Mouse (Mus musculus) CD4-positive, CD25-positive, alpha-beta regulatory T cell, adult 4 months (primary cell): Measurements from ENCODE around the gene Cd79a. TPM values are rescaled to one million over a fixed set of nuclear protein-coding genes. Genes with fewer than 3 reads are reported as not detected.

Experiments
- ATAC-seq: one replicate; pipeline ENCODE4 v1.8.0; 2017
- polyA plus RNA-seq, 2 experiments: library from polyadenylated mRNA; unstranded; fragments of 100-300 nt; shearing (Covaris generic); gene quantifications; one replicate each; pipeline ENCODE4 v1.2.1; 2017

Gene Cd79a
- polyA plus RNA-seq: 10 to 100 TPM in 1 of 2 experiments, 1 to 10 TPM in 1; 2.2 to 28.9 TPM

- no peak for ATAC-seq
These were observed at the start of gene Cd79a for GRCm38 (mm10) chr7:24897224-24897623. Cd79a (plus strand) TSS chr7:24897381.

GRCm38 (mm10) chr7:24850162-24850561 lies 47.0 kb upstream of the Cd79a start:
- ATAC-seq: no peak

GRCm38 (mm10) chr7:24850899-24851303 lies 46.3 kb upstream of the Cd79a start:
- ATAC-seq: no peak

DNA sequence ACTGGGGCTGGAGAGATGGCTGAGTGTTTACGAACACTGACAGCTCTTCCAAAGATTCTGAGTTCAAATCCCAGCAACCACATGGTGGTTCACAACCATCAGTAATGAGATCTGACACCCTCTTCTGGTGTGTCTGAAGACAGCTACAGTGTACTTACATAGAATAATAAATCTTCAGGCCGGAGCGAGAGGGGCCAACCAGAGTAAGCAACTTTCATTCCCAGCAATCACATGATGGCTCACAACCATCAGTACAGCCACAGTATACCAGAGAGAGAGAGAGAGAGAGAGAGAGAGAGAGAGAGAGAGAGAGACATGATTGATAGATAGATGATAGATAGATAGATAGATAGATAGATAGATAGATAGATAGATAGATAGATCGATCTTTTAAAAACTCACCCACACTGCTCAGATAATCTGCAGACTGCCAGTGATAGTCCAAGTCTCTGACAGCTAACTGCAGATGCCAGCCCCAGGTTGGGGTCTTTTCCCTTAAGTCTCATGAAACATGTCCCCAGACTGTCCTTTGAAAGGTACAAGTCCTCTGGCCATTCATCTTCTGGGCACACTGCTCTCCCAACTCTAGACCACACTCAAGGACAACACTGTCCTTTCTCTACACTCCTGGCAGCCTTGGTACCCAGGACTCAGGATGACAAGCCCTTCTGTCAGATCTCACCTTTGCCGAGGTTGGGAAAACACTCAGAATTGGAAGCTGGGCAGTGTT lies 45.4 kb upstream of the Cd79a start:
- ATAC-seq: no peak

DNA sequence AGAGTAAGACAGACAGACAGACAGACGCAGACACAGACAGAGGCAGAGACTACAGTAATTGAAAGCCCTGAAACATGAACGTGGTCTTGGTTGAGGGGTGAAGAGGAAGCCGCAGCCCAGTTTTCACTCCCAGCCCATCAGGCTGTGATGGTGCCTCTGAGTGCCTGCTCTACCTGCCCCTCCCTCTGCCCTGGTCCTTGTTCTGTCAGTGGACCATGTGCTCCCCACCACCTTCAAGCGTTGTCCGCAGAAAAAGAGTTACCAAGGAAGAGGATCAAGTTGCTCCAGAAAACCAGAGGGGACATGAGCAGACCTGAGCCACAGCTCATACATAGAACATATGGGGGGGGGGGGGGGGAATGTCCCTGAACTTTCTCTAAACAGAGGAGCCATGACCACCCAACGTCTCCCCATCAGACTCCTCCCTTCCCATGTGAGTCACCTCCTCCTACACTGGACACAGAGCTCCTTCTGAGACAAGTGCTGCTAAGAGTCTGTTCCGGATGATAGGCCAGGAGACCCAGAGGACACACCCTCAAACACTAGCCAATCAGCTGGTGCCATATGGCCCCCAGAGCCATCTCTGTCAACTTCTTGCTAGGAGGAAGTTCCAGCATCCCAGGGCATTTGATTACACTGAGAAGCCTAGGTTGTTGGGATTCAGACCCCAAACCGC lies 44.5 kb upstream of the Cd79a start:
- ATAC-seq: no peak

DNA sequence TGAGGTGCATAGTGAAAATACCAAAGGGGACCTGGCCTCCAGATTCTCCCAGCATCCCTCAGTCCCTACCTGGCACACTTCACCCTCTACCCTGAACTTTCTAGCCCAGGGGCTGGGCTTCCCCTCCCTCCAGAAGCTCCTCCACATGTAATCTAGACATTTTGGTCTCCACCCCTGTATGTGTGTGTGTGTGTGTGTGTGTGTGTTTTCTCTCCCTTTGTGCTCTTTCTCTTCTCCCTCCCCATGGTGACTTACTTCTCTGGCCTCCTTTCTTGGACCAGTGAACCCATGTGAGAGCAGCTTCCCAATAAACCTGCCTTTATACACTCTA lies 44.0 kb upstream of the Cd79a start:
- no peak for ATAC-seq

GRCm38 (mm10) chr7:24853695-24854094 lies 43.5 kb upstream of the Cd79a start:
- no peak for ATAC-seq

GRCm38 (mm10) chr7:24856460-24857120 lies 40.6 kb upstream of the Cd79a start:
- ATAC-seq: no peak

- ATAC-seq: no peak
These were observed 37.9 kb upstream of the Cd79a start for GRCm38 (mm10) chr7:24859234-24859633.

- ATAC-seq: no peak
These were observed 35.3 kb upstream of the Cd79a start, which contains the start of gene Gm9844 for GRCm38 (mm10) chr7:24861913-24862312. Gm9844 (plus strand) TSS chr7:24862213.

GRCm38 (mm10) chr7:24862853-24863252 lies 34.3 kb upstream of the Cd79a start:
- no peak for ATAC-seq

DNA sequence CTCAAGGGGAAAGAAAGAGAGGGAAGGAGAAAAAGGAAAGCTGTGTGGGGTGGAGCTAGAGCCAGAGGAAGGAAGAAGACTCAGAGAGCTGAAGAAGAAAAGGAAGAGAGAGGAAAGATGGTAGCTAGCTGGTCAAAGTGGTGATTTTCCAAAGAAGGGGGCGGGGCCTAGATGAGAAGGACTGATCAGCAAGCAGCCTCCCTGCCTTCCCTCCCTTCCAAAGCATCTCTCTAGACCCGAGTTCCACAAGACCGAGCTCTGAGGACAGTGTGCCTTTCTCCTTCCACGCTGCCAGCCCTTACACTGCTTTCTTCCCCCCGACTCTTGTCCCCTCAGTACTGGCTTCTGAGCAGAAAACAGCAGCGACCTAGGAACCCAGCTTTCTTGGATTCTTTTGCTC lies 33.0 kb upstream of the Cd79a start:
- ATAC-seq: no peak

DNA sequence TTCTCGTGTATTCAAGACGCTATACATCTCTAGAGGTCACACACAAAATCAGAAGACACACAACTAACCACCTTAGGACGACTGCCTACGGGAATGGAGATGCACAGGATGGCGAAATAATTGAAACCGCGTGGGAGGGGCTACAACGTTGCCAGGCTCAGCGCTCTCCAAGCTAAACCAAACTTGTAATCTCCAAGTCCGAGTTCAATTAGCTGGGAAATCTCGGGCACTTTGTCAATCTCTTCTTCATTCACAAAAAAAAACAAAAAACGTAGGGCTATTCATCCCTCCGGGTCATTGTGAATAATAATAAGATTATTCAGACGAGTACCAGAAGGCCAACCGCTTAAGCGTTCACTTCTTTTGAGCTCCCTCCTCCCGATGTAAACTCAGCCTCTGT lies 28.1 kb upstream of the Cd79a start:
- ATAC-seq: no peak

GRCm38 (mm10) chr7:24869532-24870165 lies 27.5 kb upstream of the Cd79a start, which contains the start of the genes Lypd4 and Dmrtc2:
Lypd4 (minus strand) TSS chr7:24869941.
Dmrtc2 (plus strand) TSS chr7:24870057.
- no peak for ATAC-seq

DNA sequence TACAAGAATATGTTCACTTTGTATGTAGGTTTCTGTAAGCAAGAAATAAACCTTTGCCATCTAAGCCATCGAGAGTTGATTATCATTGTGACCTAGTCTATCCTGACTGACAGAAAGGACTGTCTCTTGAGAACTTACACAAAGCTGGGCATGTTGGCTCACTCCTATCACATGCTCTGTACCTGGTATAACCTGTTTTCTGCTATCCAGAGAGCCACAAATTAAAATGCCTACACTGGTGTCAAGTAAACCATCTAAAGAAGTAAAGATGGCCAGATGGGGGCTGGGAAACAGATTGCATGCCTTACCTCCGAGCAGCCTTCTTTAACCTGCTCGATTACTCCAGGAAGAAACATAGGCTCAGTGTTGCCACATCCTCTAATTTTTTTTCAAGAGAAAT lies 19.6 kb upstream of the Cd79a start:
- ATAC-seq: no peak

- ATAC-seq: no peak
These were observed 17.6 kb upstream of the Cd79a start for GRCm38 (mm10) chr7:24879620-24880019.

GRCm38 (mm10) chr7:24882416-24883199 lies 14.6 kb upstream of the Cd79a start:
- no peak for ATAC-seq

DNA sequence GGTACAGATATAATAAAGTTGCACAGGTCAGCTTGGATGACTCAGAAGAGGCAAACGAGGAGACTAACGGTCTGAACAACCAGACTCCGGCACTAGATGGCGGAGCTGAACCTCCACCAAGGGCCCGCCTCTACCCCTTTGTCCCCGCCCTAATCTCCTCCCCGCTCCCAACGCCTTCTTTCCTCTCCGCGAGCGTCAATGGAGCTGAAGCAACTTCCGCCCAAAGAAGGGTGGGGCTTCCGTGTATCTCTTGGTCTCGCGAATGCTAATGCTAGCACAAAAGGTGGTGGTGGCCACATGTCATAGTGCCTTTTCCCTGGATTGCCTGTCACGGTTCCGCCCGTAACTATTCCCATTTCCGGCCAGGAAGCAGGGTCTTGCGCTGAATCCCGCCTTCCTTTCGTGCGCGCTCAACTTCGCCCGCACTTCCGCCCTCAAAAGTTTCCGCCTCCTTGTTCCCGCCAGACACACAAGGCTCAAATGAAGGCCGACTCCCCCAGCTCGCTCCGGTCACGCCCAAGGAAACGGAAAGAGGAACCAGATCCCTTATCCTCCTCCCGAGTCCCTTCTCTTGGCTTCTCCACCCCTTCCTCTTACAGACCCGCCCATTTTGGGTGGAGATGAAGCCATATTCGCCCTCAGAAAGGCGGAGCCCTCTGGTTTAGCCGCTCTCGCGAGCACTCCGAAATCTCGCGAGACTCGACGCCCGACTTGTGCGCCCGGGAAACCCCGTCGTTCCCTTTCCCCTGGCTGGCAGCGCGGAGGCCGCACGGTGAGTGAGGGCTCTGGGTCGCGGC lies 13.1 kb upstream of the Cd79a start, which contains the start of gene Rps19:
Gene Rps19 (plus strand): TSS at position 476 of the 797 bp plus-strand sequence.
- peak; percentile 89 for ATAC-seq

DNA sequence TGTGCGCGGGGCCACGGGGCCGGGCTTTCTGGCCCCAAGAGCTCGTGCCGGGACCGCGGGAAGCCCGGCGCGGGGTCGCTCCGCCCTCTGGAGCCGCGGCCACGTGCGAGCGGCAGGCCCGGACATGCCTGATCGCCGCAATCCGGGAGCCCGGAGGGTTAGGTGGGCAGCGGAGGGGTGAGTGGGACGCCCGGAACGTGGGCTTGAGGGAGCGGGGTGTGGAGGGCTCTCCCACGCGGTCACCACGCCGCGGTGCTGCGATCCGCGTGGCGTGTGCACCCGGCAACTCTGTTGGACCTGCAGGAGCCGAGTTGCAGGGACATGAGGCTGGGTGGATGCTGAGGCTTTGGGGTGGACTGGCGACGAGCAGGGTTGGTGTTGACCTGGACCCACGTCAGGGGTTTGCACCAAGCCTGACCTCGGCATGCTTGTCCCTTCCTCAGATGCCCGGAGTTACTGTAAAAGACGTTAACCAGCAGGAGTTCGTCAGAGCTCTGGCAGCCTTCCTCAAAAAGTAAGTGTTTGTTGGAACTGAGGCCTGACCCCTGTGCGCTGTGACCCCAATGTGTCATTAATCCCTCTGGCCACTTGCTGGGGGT lies 12.4 kb upstream of the Cd79a start:
- ATAC-seq: peak; percentile 29

DNA sequence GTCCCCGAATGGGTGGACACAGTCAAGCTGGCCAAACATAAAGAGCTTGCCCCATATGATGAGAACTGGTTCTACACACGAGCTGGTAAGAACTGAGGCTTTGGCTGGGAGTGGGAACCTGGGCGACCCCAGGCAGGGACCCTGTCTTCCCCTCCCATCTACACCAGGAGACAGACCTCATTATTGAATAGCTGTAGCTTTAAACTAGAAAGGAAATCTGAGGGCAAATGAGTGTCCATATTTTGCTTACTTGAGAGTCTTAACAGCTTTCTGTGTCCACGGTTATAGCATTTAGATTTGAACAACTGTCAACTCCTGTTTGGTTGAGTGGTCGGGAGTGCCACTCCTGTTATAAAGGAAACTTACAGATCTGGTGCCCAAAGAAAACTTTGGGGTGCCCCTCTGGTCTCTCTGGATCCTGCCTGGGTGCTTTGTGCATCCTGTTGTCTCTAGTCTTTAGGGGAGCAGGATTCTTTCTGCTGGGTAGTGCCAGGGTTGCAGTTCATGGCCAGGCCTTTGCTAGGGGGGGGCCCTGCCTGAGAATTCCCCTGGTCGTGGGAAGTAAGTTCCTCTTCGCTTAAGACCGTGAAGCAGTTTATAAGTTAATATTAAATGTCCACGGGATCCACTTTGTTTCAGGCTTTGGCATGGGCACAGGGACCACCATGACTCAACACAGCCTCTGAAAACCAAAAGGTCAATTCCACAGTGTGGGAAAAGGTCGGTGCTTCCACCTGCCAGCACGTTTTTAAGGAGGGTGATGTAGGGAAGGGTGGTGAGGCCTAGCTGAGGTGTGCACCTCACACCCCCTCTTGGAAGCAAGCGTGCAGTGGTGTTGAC lies 11.5 kb upstream of the Cd79a start:
- no peak for ATAC-seq
